Mouse (Mus musculus): Measurements from ENCODE around the gene Pdgfa.

Gene Pdgfa

GRCm38 (mm10) chr5:138999716-139000115 lies 2.5 kb upstream of the Pdgfa start:
- TF ChIP-seq GATA4 (IDR thresholded peaks at IDR 0.05; ENCODE audit: insufficient replicate concordance, low read length) = no peak

DNA sequence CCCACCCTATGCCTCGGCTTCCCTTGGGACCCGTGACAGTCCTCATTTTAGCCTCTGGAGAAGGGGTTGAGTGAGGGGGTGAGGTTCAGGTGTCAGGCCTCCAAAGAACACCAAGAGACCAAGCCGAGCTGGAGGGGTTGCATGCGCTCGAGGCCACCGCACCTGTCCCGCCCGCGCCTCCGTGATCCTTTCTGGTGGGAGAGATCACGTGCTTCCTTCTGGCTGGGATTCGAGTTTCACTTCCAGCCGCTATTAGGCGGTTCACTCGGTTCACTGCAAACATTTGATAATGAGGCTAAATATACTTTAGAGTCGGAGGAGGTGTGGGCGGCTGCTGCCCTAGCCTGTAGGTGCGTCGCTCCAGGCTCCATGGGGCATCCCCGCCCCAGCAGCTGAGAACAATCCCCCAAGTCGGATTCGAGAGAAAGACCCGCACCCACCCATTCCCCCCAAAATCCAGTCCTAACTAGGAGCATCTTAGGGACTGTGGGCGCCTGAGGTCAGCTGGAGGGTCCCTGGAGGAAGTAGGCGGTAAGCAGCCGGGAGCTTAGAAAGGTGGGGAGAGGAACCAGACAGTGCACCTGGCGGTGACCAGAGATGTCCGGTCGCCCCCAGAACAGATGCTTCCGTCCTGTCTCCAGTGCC lies 888 bp upstream of the Pdgfa start:
- TF ChIP-seq GATA4 (IDR thresholded peaks at IDR 0.05; ENCODE audit: insufficient replicate concordance, low read length) = no peak

GRCm38 (mm10) chr5:138996322-138997073 lies 672 bp downstream of the Pdgfa start:
- TF ChIP-seq GATA4 (IDR thresholded peaks at IDR 0.05; ENCODE audit: insufficient replicate concordance, low read length) = no peak

DNA sequence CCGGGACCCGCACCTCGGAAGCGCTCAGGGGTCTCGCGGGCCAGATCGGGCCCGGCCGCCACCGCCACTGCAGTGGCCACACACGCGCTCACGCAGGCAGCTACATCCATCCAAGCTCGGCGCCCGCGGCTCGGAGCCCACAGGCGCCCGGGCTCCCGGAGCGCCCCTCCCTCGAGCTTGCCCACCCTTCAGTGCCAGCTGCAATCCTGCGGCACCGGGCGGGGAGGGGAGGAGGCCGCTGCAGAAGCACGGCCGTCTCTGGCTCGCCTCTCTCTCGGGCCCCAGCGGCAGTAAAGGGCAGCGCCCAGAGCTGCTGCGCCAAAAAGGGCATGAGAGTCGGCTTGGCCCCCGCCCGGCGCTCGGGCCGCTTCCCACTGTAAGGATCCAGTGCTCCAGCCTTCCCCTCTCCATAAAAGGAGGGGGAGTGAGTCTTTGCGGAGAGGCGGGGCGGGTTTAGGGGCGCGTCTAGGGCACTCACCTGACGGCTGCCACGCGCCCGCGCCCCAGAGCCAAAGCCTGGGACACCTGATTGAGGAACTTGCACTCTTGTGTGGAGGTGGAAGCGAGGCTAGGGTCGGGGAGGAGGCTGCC lies 1.4 kb downstream of the Pdgfa start:
- TF ChIP-seq GATA4 (IDR thresholded peaks at IDR 0.05; ENCODE audit: insufficient replicate concordance, low read length) = no peak

GRCm38 (mm10) chr5:138994786-138995720 lies 2.1 kb downstream of the Pdgfa start:
- no peak for TF ChIP-seq GATA4 (IDR thresholded peaks at IDR 0.05; ENCODE audit: insufficient replicate concordance, low read length)

DNA sequence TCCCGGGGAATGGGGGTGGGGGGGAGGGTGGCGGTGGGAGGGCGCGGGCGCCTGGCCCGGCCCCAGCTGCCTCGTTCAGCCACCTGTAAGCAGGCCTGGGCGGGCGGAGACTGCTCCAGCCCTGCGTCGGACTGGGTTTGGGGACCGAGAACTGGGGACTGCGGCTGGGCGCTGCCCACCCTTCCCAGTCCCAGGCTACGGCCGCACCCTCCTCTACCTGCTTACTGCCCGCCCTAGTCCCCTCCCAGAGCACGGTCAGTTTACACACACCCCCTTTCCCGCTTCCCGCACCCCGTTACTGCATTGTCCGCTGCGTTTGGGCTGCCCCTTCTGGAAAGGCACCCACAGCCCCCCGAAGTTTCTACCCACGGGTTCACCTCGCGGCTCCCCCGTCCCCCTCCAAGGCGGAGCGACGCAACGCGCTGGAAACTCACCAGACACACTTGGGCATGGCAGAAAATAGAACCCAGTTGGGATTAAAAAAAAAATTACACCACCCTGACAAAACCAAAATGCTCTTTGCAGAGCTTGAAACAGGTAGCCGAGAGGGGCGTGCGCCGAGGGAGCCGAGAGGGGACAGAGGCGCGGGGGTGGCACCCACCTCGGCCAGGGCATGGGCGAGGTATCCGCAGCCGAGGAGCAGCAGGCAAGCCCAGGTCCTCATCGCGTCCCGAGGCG lies 2.9 kb downstream of the Pdgfa start:
- TF ChIP-seq GATA4 (IDR thresholded peaks at IDR 0.05; ENCODE audit: insufficient replicate concordance, low read length) = no peak

GRCm38 (mm10) chr5:138993371-138994107 lies 3.6 kb downstream of the Pdgfa start:
- no peak for TF ChIP-seq GATA4 (IDR thresholded peaks at IDR 0.05; ENCODE audit: insufficient replicate concordance, low read length)

DNA sequence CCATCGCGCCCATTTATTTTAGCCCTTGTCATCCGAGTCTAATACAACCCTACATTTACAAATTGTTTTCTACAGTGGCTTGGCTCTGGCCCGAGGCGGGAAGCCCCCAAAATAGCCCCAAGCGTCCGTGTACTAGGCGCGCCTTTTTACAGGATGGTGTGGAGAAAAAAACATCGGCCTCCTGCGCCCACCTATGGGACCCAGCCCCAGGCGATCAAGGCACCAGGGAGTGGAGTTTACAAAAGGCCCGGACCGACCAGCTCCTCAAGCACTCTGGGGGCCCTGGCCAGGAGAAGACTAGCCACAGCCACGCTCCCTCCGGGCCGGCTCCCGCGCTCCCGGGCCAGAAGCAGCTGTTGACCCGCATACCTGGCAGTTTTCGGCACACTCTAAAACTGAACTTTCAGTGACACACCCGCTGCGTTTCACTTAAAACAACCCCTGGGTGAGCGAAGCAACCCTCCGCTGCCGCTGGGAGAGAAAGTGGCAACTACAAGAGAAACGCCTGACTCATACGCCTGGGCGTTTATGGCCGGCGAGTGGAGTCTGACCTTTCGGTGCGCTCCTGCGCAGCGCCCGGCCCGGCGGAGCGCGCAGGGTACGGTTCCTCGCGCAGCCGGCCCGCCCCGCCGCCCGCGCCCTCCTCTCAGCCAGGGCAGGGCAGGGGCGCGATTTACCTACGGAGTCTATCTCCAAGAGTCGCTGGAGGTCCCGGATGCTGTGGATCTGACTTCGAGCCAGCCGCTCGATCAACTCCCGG lies 4.4 kb downstream of the Pdgfa start:
- no peak for TF ChIP-seq GATA4 (IDR thresholded peaks at IDR 0.05; ENCODE audit: insufficient replicate concordance, low read length)

DNA sequence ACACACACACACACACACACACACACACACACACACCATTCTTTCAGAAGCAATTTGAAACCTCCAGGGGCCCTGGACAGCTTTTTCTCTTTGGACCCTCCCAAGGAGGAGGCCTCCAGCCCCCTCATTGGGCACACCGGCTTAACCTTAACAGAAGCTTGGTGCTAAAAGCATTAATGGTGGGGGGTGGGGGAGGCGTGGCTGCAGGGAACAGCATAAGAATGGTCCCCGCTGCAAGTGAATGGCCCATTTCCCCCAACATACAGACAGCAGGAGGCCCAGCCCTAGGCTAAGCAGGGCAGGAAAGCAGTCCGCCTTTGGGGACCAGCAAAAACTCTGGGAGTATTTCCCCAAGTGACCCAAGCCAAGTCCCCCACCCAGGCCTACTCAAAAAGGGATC lies 5.4 kb downstream of the Pdgfa start:
- no peak for TF ChIP-seq GATA4 (IDR thresholded peaks at IDR 0.05; ENCODE audit: insufficient replicate concordance, low read length)

DNA sequence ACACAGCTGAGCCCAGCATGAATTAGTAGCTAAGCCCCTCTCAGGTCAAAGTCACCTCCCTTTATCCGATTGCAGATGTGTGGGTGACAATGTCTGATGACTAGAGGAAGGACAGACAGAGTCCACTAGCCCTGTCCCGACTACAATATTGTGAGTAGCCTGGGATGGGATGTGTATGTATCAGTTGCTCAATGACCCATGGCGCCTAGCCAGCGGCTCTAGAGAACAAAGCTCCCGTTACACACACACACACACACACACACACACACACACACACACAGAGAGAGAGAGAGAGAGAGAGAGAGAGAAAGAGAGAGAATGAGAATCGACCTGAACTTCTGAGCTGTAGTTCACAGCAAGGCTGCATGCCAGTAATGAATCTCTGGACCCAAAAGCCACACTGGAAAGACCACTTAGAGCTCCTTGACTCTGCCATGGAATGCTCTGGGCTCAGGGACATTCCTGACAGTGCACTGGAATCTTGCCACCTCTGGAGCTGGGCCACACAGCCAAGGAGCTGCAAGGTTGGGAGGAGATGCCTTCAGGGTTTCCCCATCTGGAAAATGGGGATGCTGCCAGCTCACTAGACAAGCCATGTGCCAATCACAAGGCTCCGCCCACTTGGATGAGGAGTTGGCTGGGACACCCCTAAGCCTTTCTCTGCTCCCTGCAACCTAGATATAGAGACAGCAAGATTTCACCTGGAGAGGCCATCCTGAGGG lies 6.3 kb downstream of the Pdgfa start:
- no peak for TF ChIP-seq GATA4 (IDR thresholded peaks at IDR 0.05; ENCODE audit: insufficient replicate concordance, low read length)

DNA sequence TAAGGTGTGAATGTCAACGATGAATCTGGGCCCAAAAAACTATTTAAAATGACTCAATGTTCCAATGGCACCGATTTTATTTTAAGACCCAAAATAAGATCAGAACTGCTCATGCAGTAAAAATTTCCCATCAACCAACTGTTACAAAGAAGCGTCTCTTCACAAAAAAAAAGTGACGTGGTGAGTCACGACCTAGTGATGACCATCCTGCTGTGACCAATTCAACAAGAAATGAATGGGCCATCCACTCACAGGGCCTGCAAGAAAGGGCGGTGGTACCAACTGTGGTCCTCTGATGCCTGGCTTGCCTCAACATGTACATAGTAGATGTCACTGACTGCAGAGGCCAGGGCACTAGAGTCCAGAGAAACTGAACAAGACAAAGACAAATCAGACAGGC lies 7.6 kb downstream of the Pdgfa start:
- TF ChIP-seq GATA4 (IDR thresholded peaks at IDR 0.05; ENCODE audit: insufficient replicate concordance, low read length) = no peak

- no peak for TF ChIP-seq GATA4 (IDR thresholded peaks at IDR 0.05; ENCODE audit: insufficient replicate concordance, low read length)
Measured at GRCm38 (mm10) chr5:138988764-138989163, 8.4 kb downstream of the Pdgfa start.

- TF ChIP-seq GATA4 (IDR thresholded peaks at IDR 0.05; ENCODE audit: insufficient replicate concordance, low read length) = no peak
Measured at GRCm38 (mm10) chr5:138987994-138988393, 9.2 kb downstream of the Pdgfa start.

Measured in liver, adult (tissue).